Mouse (Mus musculus) adrenal gland, postnatal 4 days (tissue): ENCODE measurements around the gene Gsdma3. TPM values are rescaled to one million over a fixed set of nuclear protein-coding genes. Genes with fewer than 3 reads are reported as not detected.
A peak's percentile ranks its signal among the peaks of the same experiment; 100 is the strongest.

Experiments used
- DNase-seq, 2 experiments: peaks; one replicate each; pipeline ENCODE4 v3.0.0; 2021 to 2022; ENCODE audit warnings: low spot score in 2 of 2, mixed read lengths in 2 of 2
- long read RNA-seq, 2 experiments: library from polyadenylated mRNA; stranded (forward); transcript quantifications; one replicate each; pipeline ENCODE4 v2.0.0; 2021
- total RNA-seq, 2 experiments: library from RNA; stranded (reverse); gene quantifications; 2 replicates each; pipeline ENCODE4 v1.2.3; 2021

Gsdma3 gene
- 10 to 100 TPM; 12.0 to 14.5 TPM for total RNA-seq
- long read RNA-seq, experiment 1, partial matches to known transcripts = 6 of 6 reads
- long read RNA-seq, experiment 1, other reads (novel, unspliced or antisense) = 0 of 6 reads
- long read RNA-seq, experiment 2, partial matches to known transcripts = 12 of 14 reads
- long read RNA-seq, experiment 2, other reads (novel, unspliced or antisense) = 2 of 14 reads

DNA sequence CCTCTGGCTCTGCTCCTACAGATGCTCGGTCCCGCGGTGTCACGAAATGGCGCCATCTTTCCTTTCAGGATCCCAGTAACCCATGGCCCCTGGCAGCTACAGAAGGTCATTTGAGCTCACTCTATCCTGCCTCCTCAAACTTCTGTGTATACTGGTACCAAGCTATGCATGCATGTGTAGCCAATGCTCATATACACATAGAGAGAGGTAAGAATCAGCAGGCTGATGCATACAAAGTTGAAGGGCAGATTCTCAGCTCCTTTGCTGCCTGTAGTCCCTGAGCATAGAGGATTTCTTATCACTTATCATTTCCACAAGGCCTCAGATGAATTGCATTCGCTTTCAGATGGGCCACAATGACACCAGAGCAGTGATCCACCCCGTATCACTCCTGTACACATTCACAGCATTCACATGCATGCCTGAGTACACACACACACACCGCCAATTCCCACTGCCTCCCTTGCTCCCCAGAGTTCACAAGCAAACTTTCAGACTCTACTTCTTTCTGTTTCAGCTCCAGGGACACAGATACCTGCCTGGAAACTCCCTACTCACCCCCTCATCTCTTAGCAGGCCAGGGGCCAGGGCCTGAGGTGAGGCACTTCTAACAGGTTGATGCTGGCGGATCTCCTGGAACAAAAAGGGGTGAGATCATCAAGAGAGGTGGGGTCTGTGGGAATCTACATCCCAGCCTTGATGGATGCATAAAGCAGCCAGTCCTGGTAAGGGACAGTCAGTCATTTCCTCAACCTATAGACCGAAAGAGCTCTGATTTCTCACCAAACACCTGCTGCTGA is at the start of gene Gsdma3, which contains the start of gene Gm12355:
Gsdma3 (plus strand) TSS at position 750 of the 800 bp plus-strand sequence.
Gm12355 (minus strand) TSS at position 51 of the 800 bp plus-strand sequence.
- no peak for DNase-seq

DNA sequence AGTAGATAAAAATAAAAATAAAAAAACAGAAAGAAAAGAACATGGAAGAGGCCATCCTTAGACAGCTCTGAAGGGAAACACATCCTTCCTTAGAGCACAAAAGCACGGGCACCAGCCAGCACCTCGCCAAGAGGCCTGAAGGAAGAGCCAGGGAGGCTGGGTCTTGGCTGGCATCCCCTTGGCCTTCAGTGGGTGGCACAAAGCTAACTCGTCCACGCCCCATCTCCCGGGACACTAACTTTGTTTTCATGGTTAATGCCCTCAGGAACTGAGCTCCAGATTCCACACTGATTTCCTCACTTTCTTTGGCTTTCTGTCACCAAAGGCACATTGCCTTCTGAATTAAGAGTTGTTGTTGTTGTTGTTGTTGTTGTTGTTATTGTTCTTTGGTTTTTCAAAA is 48.4 kb upstream of the Gsdma3 start:
- no peak for DNase-seq

DNA sequence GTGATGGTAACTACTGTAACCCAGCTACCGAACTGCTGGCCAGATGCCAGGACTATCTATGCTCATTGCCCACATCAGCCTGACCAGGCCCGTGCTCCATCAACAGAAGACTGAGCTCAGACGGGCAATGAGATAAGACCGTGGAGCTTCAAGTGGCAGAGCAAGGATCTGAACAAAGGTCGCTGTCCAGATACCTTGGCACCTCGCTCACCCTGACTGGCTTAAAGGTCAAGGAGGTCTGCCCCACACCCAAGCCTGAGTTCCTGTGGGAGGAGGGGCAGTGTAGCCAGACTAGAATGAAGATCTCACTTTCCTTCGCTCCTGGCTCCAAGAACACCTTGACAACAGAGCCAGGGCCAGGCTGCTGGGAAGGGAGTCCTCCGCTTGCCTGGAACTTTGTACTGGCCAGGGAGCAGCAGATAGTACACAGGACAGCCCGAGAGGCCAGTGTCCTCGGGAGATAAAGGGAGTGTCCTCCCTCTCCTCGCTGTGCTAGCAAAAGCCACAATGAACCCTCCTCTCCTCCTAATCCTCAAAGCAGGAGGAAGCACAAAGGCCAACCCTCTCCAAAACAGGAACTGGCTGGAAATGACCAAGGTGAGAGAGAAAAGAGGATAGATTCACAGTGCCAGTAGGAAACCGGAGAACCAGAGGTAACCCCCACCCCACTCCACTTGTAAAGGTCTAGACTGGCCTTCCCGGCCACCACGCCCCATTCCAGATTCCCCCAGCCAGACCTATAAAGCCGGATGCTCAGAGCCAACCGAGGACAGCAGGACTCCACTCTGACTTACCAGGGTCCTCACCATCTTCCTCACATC is 45.6 kb upstream of the Gsdma3 start:
- DNase-seq = no peak

GRCm38 (mm10) chr11:98581286-98582029 is 44.7 kb upstream of the Gsdma3 start:
- DNase-seq = no peak

- no peak for DNase-seq
Measured at GRCm38 (mm10) chr11:98582030-98582388, 44.2 kb upstream of the Gsdma3 start.

GRCm38 (mm10) chr11:98582551-98583264 is 43.5 kb upstream of the Gsdma3 start:
- no peak for DNase-seq

DNA sequence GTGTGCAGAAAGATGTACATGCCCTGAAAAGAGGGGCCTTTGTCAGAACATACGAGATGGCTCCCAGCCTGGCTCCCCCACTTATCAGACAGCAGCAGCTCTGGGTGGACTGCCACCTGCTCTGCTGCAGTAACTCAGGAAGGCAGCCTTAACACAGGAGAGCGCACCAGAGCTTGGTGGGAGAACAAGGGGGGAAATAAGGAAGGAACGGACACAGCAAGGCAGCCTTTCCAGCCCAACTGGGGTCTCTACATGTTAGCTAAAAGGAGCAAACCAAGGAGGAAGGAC is 43.0 kb upstream of the Gsdma3 start:
- DNase-seq = no peak

GRCm38 (mm10) chr11:98583571-98583970 is 42.6 kb upstream of the Gsdma3 start:
- no peak for DNase-seq

- DNase-seq = no peak
Measured at GRCm38 (mm10) chr11:98584146-98584545, 42.0 kb upstream of the Gsdma3 start.

DNA sequence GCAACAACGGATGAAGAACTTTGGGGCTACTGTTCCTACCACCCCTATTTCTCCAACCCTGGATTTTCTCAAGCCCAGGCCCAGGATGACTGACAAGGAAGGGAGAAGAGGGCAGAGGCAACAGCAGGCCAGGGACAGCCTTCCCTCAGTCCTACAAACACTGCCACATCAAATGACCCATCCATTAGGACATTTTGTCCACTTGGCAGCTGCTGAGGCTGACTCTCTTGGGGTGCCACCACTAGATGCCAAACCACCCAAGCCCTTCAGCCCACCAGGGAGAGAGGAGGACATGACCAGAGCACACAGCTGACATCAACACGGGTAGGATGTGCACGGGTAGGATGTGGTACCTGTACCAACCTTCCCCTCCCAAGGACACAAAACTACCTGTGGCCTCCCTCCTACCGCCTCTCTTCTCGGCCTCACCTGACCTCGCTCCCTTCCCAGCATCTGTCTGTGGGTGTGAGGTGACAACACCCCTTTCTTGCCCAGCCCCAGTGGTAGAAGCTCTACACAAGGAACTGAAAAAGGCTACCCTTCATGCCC is 41.5 kb upstream of the Gsdma3 start:
- DNase-seq = no peak

DNA sequence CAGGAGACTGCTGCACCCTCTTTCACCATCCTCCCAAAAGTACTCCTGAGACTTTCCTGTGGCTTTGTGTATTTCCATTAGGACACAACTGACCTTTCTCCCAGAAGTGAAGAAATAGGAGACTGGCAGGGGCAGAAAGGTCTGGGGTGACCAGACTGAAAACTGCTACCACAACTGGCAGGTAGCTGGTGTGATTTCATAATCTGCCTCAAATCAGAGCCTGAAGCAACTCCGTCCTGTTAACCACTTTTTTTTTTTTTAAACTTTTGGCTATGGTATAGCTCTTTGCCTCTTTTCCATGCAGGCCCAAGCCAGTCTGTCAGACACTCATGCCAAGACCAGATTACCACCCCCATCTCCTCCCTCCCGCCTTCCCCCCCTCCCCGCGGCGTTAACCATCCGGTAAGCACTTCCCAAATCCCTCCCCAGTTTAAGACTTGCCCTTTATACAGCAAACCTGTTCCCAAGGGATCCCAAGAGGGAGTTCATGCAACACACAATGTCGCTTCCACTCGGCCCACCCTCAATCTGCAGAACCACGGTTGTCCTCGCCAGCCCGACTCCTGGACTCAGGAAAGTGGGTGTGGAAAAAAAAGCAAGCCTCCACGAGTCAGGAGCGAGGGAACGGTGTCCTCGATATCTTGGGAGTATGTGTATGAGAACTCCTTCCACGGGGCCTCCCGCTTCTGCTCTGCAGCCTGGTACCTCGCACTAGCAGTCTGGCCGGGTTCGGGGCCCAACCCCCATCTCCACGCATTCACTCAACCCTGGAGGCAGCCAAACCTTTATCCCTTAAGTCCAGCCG is 39.9 kb upstream of the Gsdma3 start:
- no peak for DNase-seq

- peak; percentile 95 to 99 for DNase-seq
Measured at GRCm38 (mm10) chr11:98586892-98587563, 39.1 kb upstream of the Gsdma3 start, which contains the start of gene Ormdl3. Ormdl3 (minus strand) TSS chr11:98587368.

DNA sequence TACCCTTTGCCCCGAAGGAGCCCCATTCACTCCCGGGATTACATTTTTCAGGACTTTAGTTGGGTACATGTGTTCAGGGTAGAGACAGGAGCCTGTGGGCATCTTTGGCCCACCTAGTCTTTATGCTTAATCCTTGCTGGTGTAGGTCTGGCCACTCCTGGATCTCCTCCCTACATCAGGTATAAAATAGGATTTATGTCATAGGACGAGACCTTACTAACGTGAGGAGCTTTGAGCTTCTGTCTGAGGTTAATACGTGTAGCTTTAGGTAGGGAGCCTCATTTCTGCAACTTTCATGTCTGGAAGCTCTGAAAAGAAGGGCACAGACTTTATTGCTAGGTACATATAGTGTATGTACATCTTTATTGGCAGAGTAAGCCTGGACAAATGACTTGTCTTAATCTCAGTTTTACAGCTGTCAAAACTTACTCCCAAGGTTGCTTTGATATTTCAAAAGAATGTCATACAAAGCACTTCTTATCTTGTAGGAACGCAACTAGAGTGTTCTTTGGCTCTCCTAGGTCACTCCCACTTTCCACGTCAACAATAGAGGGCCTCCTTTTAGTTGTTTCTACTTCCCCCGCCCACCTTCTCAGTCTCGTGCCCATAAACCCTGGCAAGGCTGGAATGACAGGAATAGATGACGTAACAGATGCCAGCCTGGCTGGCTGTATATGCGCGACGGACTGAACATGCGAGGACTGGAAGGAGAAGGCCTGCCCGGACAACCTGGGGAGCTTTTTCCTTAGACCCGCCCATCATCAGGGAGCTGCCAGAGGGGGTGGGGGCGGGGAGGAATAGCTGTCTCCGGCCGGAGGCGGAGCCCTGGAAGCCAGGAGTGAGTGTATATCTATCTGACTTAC is 38.2 kb upstream of the Gsdma3 start:
- DNase-seq = peak; percentile 39 to 62

DNA sequence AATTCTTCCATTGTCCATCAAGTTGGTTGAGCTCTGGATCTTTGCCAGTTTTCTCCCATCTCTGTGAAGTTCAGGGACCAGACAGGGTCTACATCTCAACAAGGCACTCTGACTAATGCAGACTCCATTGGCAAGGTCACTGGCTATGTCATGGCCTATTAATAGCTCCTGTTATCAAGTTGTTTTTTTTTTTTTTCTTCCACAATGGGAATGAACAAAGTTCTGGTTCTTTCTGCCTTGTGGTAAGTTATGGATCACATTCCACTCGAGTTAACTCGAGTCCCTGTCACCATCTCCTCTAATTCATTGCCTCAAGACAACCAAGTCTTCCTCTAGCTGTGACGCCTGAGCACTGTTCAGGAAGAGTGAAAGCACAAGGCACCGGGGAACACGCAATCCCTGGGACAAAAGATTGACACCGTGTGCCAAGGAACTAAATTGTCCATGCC is 37.3 kb upstream of the Gsdma3 start:
- no peak for DNase-seq

- no peak for DNase-seq
Measured at GRCm38 (mm10) chr11:98589306-98589705, 36.9 kb upstream of the Gsdma3 start.

- no peak for DNase-seq
Measured at GRCm38 (mm10) chr11:98590548-98591445, 35.4 kb upstream of the Gsdma3 start.

DNA sequence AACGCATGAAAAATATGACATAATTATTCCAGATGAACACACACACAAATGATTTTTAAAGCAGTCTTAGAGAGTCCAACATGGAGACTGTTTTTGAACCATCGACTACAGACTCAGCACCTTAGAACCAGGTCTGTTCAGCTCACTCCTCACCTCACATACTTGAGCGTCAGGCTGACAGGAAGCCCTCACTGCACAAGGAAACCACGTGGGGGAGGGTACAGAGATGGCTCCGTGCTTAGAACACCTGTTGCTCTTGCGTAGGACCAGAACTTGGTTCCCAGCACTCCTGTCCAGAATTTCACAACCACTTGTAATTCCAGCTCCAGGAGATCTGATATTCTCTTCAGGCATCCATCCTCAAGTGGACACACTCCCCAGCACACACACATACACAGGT is 31.1 kb upstream of the Gsdma3 start:
- no peak for DNase-seq
